Mouse (Mus musculus) liver, adult 2 months (tissue): ENCODE results near the gene Dcst1. TPM values are rescaled to one million over a fixed set of nuclear protein-coding genes. Genes with fewer than 3 reads are reported as not detected.

Experiments used
- DNase-seq: peaks from one replicate; pipeline ENCODE4 v3.0.0-alpha.2; 2011; ENCODE audit warnings: low read depth, low spot score; ENCODE audit errors: extremely low read depth
- H3K27ac ChIP-seq: fragments of 200-500 bp; replicated peaks from 2 replicates; pipeline ENCODE4 v1.5.1; 2012; ENCODE audit warnings: low read depth, mild to moderate bottlenecking, control low read depth, inconsistent platforms, low read length; ENCODE audit not compliant: insufficient read depth
- H3K27me3 ChIP-seq: fragments of 200-500 bp; 2 replicates; pipeline ENCODE4 v1.6.1; 2012; ENCODE audit warnings: mild to moderate bottlenecking, moderate library complexity, low read length, inconsistent platforms; ENCODE audit not compliant: control insufficient read depth, insufficient read depth
- H3K36me3 ChIP-seq: fragments of 200-500 bp; 2 replicates; pipeline ENCODE4 v1.6.1; 2012; ENCODE audit warnings: low read length, inconsistent platforms; ENCODE audit not compliant: control insufficient read depth, insufficient read depth
- H3K4me1 ChIP-seq: fragments of 200-500 bp; 2 replicates; pipeline ENCODE4 v1.6.1; 2011; ENCODE audit warnings: low read length; ENCODE audit not compliant: control insufficient read depth, insufficient read depth
- H3K4me3 ChIP-seq: fragments of 200-500 bp; 2 replicates; pipeline ENCODE4 v1.5.1; 2011; ENCODE audit warnings: low read depth, mild to moderate bottlenecking, control low read depth, low read length, moderate library complexity; ENCODE audit not compliant: insufficient read depth
- H3K79me2 ChIP-seq: fragments of 200-500 bp; 2 replicates; pipeline ENCODE4 v1.6.1; 2012; ENCODE audit warnings: inconsistent platforms, mild to moderate bottlenecking, low read length, moderate library complexity; ENCODE audit not compliant: control insufficient read depth, insufficient read depth
- H3K9ac ChIP-seq: fragments of 200-500 bp; 2 replicates; pipeline ENCODE4 v1.6.1; 2012; ENCODE audit warnings: low read depth, mild to moderate bottlenecking, control low read depth, inconsistent platforms, low read length
- CTCF ChIP-seq: fragments of 200-500 bp; IDR thresholded peaks from 2 replicates; pipeline ENCODE4 v1.5.1; 2011; ENCODE audit warnings: low read depth, low read length, control low read depth
- POLR2A ChIP-seq: fragments of 200-500 bp; IDR thresholded peaks from 2 replicates; pipeline ENCODE4 v1.6.1; 2011; ENCODE audit warnings: low read length, control low read depth; ENCODE audit not compliant: insufficient read depth; ENCODE audit errors: extremely low read depth
- WGBS: fragments of 180-500 bp; shearing (Covaris S2); methylation state at CpG from one replicate; pipeline ENCODE4 v1.1.7; 2018; 5-methylcytosine and 5-hydroxymethylcytosine counted together
- polyA plus RNA-seq: library from polyadenylated mRNA; depleted of rRNA; stranded (reverse); fragments of >200 nt; gene quantifications from 2 replicates; pipeline ENCODE4 v1.2.3, GENCODE M21; 2012
- total RNA-seq: library from RNA; depleted of rRNA; stranded (reverse); fragments of >200 nt; gene quantifications from 2 replicates; pipeline ENCODE4 v1.2.3, GENCODE M21; 2014

Gene Dcst1
- total and polyA plus RNA-seq, 2 experiments = 0.04 TPM; not detected in 1

DNA sequence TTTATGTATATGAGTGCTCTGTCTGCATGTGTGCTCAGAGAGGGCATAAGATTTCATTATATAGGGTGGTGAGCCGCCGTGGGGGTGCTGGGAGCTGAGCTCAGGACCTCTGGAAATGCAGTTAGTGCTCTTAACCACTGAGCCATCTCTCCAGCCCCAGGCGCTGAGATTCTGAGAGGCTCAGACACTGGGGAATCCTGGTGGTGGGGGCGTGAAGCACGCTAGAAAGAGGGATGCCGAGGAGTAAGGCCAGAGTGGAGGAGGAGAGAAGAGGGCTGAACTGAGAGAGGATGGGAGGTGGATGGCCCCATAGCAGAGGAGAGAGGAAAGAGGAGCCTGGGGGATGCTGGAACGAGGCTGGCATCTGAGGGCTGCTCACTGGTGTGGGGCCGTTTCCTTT lies 422 bp downstream of the Dcst1 start:
- 89% methylated on average over 8 of the region's 8 CpGs for WGBS
- H3K79me2 ChIP-seq = no peaks in the 10 kb centered on the region
- no peak overlapping the region for H3K9ac ChIP-seq
- DNase-seq = no peak
- no peak for TF ChIP-seq POLR2A
- TF ChIP-seq CTCF = no peak
- no peaks in the 10 kb centered on the region for H3K36me3 ChIP-seq
- no peak overlapping the region for H3K27ac ChIP-seq
- no peaks in the 10 kb centered on the region for H3K27me3 ChIP-seq
- no peak overlapping the region for H3K4me3 ChIP-seq
- peaks cover 2% of the 10 kb centered on the region; the same call in 1 of the 2 replicates for H3K4me1 ChIP-seq

DNA sequence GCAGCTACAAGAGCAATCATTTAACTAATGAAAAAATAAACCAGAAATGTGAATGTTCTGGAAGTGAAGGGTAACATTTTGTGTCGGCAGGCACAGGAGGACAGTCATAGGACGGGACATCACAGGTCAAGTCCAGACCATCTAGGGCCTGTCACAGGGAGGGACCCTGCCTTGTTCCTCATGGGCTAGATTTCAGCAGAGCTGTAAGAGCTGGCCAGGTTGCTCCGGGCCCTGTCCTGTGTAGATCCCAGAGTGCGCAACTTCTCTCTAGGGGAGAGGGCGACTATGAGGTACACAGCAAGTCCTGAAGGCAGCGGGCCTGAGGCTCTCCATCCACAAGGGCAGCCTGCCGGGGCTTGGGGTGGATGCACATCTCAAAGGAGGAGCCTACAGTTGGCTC lies 3.4 kb downstream of the Dcst1 start, which contains the start of gene Dcst2:
TSS of gene Dcst2 (plus strand) at position 301 of the 400 bp plus-strand sequence.
- Histone ChIP-seq H3K79me2 (no peaks in the 10 kb centered on the region), H3K36me3 (no peaks in the 10 kb centered on the region), H3K27ac (no peak within 1 kb of the TSS), H3K4me1 (no peaks in the 10 kb centered on the region), H3K27me3 (no peaks in the 10 kb centered on the region), H3K9ac (no peak within 1 kb of the TSS), H3K4me3 (no peak within 1 kb of the TSS)
- TF ChIP-seq POLR2A = no peak
- TF ChIP-seq CTCF = no peak
- 93% methylated on average over 7 of the region's 7 CpGs for WGBS
- DNase-seq = no peak

DNA sequence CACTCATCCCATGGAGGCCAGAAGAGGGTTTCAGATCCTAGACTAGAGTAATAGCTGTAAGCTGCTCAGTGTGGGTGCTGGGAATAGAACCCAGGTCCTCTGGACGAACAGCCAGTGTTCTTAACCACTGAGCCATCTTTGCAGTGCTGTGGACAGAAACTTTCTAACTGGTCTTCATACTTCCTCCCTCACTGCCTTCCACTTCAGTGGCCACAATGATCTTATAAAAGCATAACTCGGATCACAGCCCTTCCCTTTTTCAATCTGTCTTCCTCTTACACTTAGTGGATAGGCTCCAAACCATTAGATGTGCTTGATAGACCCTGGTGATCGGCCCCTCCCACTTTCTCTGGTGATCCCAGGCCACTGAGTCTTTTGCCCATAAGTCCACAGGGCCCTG lies 4.8 kb downstream of the Dcst1 start:
- Histone ChIP-seq H3K27me3 (no peaks in the 10 kb centered on the region), H3K79me2 (no peaks in the 10 kb centered on the region)

GRCm38 (mm10) chr3:89359630-89360029 lies 5.4 kb downstream of the Dcst1 start:
- Histone ChIP-seq H3K27me3 (no peaks in the 10 kb centered on the region), H3K27ac (no peak overlapping the region), H3K4me1 (no peaks in the 10 kb centered on the region; the same call in 1 of the 2 replicates), H3K9ac (no peak overlapping the region), H3K4me3 (no peak overlapping the region), H3K36me3 (no peaks in the 10 kb centered on the region), H3K79me2 (no peaks in the 10 kb centered on the region)
- DNase-seq = no peak
- no peak for TF ChIP-seq POLR2A
- TF ChIP-seq CTCF = no peak
- WGBS = 79% methylated on average over 6 of the region's 6 CpGs

More for the DNA sequence above, 4.8 kb downstream of the Dcst1 start:
- H3K4me1 ChIP-seq = no peaks in the 10 kb centered on the region; the same call in 1 of the 2 replicates
- WGBS = 71% methylated on average over 3 of the region's 3 CpGs
- no peak for DNase-seq
- no peak overlapping the region for H3K9ac ChIP-seq
- H3K36me3 ChIP-seq = no peaks in the 10 kb centered on the region
- no peak overlapping the region for H3K27ac ChIP-seq
- no peak overlapping the region for H3K4me3 ChIP-seq
- no peak for TF ChIP-seq POLR2A
- no peak for TF ChIP-seq CTCF

DNA sequence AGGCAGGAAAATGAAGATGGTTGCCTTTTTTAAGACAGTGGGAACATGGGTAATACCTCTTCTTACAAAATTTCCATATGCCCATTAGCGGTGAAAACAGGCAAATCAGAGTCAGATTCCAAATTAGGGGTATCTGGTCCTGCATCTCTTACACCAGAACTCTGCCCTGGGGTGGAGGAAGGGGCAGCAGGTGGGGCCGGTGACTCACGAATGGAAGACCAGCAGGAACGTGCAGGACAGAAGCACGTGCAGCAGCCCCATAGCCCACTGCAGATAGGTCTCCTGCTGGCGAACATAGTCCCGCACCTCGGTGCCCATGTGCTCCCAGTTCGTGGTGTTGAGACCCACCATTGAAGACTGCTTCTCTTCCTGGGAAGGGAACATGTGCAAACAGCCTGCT lies 9.0 kb downstream of the Dcst1 start:
- DNase-seq = no peak
- Histone ChIP-seq H3K4me3 (no peak overlapping the region), H3K36me3 (no peaks in the 10 kb centered on the region), H3K9ac (no peak overlapping the region), H3K27ac (no peak overlapping the region), H3K27me3 (no peaks in the 10 kb centered on the region), H3K79me2 (no peaks in the 10 kb centered on the region), H3K4me1 (no peaks in the 10 kb centered on the region; the same call in 1 of the 2 replicates)
- 89% methylated on average over 9 of the region's 9 CpGs for WGBS
- TF ChIP-seq CTCF (no peak), POLR2A (no peak)

GRCm38 (mm10) chr3:89355512-89355902 lies 9.5 kb downstream of the Dcst1 start:
- TF ChIP-seq POLR2A = no peak
- no peak for TF ChIP-seq CTCF
- no peak for DNase-seq
- H3K27ac ChIP-seq = no peak overlapping the region

More at GRCm38 (mm10) chr3:89355512-89355902, 9.5 kb downstream of the Dcst1 start:
- Histone ChIP-seq H3K27me3 (no peaks in the 10 kb centered on the region), H3K4me1 (no peaks in the 10 kb centered on the region; the same call in 1 of the 2 replicates), H3K36me3 (no peaks in the 10 kb centered on the region), H3K4me3 (no peak overlapping the region), H3K9ac (no peak overlapping the region), H3K79me2 (no peaks in the 10 kb centered on the region)
- WGBS = 59% methylated on average over 6 of the region's 6 CpGs
